Mouse (Mus musculus) G1E (cell line): ENCODE data around the gene Ybx3.

Experiments
- CTCF ChIP-seq: IDR thresholded peaks from 2 replicates; pipeline ENCODE4 v1.5.1; 2012; ENCODE audit warnings: low read depth, low read length, inconsistent platforms, mixed read lengths
- GATA1 ChIP-seq: IDR thresholded peaks from 2 replicates; pipeline ENCODE4 v1.6.1; 2012; ENCODE audit warnings: borderline replicate concordance, low read length, inconsistent platforms, mixed read lengths
- TAL1 ChIP-seq: conservative IDR thresholded peaks from 2 replicates; pipeline ENCODE4 v1.6.1; 2012; ENCODE audit warnings: low read depth, low read length, inconsistent platforms, mixed read lengths

GRCm38 (mm10) chr6:131362987-131363765 is 25.1 kb downstream of the Ybx3 start:
- TF ChIP-seq CTCF, result no peak
- TF ChIP-seq TAL1, result no peak
- TF ChIP-seq GATA1, result no peak
